Mouse (Mus musculus) spleen, adult 2 months (tissue): ENCODE results near the gene Taar1.

ENCODE experiments used
- CTCF ChIP-seq: fragments of 200-500 bp; IDR thresholded peaks from 2 replicates; pipeline ENCODE4 v1.5.1; 2011; ENCODE audit warnings: mild to moderate bottlenecking, inconsistent platforms; ENCODE audit not compliant: insufficient read depth, insufficient read length, insufficient replicate concordance; ENCODE audit errors: extremely low read depth
- POLR2A ChIP-seq: fragments of 200-500 bp; IDR thresholded peaks from 2 replicates; pipeline ENCODE4 v1.6.1; 2011; ENCODE audit warnings: low read depth, low read length, inconsistent platforms

- TF ChIP-seq CTCF (no peak), POLR2A (no peak)
Measured at GRCm38 (mm10) chr10:23892987-23893386, 27.2 kb upstream of the Taar1 start.
